Mouse (Mus musculus) kidney, adult 18-20 months (tissue): ENCODE measurements around the gene Olfr52.
"Not testable (repeated sequence)": the region's sequence is repeated elsewhere in the genome, so short reads cannot be mapped to it uniquely, and the experiment has no call there.

Experiments
- DNase-seq: peaks from one replicate; pipeline ENCODE4 v3.0.0; 2021

The Olfr52 gene

DNA sequence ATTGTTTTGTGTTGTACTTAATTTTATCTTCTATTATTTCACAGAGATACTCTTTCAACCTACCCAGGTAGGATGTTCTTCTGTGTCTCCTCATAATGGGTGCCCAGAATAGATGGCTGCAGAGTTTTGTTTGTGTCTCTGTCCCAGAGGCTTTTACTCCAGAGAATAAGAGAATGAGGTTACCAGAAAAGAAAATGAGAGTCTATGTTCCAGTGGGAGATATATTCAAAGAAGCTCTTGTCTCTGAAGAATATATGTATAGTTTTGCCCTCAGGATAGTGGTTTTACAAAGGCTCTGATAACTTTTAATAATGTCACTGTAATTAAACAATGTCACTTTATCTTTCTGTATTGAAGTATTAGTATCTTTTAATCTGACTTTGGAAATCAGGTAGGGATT, at the start of gene Olfr52:
Gene Olfr52, minus strand, starts transcription at position 101 of the 400 bp plus-strand sequence.
- no peak for DNase-seq

- DNase-seq = no peak
Measured at GRCm38 (mm10) chr2:86231301-86231700, 45.8 kb upstream of the Olfr52 start, which contains the start of gene Olfr1047. Gene Olfr1047, minus strand, starts transcription at chr2:86231401.

- no peak for DNase-seq
Measured at GRCm38 (mm10) chr2:86219214-86219613, 33.7 kb upstream of the Olfr52 start, which contains the start of gene Olfr1046. Gene Olfr1046, minus strand, starts transcription at chr2:86219314.

GRCm38 (mm10) chr2:86202909-86203308, 17.4 kb upstream of the Olfr52 start, which contains the start of gene Olfr1045:
Gene Olfr1045, minus strand, starts transcription at chr2:86203009.
- no peak for DNase-seq

DNA sequence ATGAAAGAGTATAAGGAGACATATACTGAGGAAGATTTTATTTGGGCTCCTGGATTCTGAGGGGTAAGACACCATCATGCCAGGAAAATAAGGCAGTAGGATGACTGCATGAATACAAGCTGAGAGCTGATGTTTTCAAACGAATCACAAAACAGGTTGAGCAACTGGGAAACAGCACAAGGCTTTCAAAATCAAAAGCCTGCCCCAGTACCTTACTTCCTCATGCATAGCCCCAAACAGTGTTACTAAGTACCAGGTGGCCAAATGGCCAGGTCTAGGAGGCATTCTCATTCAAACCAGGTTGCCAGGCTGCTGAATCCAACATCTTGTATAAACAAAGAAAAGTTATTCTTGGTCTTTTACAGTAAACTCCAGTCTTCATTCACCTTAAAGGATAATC, 10.4 kb upstream of the Olfr52 start:
- DNase-seq = no peak

DNA sequence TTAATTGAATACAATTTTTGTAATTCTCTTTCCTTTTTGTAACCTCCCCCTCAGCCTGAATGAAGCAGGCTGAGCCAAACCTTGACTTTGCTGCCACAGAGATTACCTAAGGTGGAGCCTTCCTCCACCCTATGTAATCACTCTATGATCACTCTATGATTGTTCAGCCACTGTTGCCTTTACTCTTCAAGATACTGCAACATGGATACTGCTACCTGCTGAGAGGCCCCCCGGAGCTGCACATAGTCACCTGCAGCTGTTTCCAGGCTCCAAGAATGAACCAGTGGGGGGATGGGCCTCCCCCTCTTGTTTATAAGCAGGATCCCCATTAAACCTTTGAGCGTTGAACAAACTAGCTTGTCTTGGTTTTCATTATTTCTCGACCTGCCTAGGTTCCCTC, 5.5 kb downstream of the Olfr52 start:
- DNase-seq = no peak

GRCm38 (mm10) chr2:86177720-86178119, 7.8 kb downstream of the Olfr52 start, which contains the start of gene Olfr1044:
Gene Olfr1044, minus strand, starts transcription at chr2:86177820.
- DNase-seq = no peak

GRCm38 (mm10) chr2:86175422-86175821, 10.1 kb downstream of the Olfr52 start:
- DNase-seq = not testable (repeated sequence)

DNA sequence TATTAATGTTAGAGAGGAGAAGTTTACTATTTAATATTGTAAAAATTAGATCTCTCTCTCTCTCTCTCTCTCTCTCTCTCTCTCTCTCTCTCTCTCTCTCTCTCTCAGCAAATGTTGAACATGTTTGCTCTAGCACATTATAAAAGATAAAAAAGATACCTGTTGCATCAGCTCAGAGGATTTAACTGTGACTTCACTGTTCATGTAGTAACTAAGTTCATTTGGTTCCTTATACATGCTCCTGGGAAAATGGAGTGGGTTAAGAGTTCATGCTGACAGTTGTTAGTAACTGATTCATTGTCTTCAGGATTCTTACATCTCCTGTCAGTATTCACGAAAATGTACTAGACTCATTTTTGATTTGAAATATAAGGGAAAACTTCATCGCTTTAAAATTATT, 18.1 kb downstream of the Olfr52 start, which contains the start of gene Olfr1043:
Gene Olfr1043, minus strand, starts transcription at position 101 of the 400 bp plus-strand sequence.
- no peak for DNase-seq

DNA sequence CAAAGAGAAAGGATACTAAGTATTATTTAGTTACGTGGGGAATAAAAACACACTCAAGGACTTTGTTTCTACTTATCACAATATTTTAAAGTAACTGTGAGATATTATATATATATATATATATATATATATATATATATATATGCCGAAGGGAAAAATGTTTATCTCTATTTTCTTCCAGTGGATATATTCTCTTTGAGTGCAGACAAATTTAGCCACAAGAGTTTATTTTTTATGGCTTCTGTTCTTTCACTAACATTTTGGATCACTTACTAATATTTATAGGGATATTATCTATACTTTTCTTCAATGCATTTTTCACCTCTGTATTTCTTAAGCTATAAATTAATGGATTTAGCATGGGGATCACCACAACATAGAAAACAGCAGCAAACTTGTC, 23.7 kb downstream of the Olfr52 start, which contains the start of gene Olfr1042:
Gene Olfr1042, minus strand, starts transcription at position 101 of the 400 bp plus-strand sequence.
- no peak for DNase-seq

DNA sequence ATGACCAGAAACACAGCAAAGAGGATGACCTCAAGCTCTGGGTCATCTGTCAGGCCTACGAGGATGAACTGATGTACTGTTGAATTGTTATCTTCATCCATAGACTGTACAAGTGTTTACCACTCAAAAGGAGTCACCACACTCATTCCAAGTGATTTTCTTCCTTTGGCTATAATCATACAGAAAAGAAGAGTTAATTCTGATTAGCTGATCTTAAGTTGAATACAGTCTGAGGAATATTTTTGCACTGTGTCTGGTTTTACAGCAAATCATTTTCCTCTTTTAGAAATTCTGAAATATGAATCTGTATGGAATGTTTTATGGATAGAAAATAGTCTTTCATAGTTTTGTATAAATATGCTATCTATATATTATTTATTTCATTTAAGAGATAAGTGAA, 38.9 kb downstream of the Olfr52 start, which contains the start of gene Olfr1040:
Gene Olfr1040, minus strand, starts transcription at position 101 of the 400 bp plus-strand sequence.
- DNase-seq = no peak

DNA sequence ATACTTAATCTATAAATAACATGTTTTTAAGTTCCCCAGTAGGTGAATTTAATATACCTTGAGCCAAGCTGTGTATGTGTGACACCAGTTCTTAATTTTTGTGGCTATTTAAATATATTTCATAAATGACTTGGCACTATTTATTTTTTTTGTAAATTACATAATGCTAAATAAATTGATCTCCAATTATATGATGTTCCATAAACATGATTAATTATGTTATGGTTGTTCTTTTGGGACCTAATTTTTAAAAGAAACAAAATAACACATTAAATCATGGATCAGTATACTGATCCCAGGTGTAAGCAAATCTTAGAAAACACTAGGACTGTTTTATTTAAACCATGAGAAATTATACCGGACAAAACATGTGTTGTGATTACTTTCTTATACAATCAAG, 49.7 kb downstream of the Olfr52 start, which contains the start of gene Olfr1039:
Gene Olfr1039, minus strand, starts transcription at position 101 of the 400 bp plus-strand sequence.
- no peak for DNase-seq
